Mouse (Mus musculus): ENCODE measurements around the gene Slit3.

The Slit3 gene

GRCm38 (mm10) chr11:35523773-35524172 lies 402.7 kb downstream of the Slit3 start:
- no peak for DNase-seq (ENCODE audit: low spot score in 2 of 2)

DNA sequence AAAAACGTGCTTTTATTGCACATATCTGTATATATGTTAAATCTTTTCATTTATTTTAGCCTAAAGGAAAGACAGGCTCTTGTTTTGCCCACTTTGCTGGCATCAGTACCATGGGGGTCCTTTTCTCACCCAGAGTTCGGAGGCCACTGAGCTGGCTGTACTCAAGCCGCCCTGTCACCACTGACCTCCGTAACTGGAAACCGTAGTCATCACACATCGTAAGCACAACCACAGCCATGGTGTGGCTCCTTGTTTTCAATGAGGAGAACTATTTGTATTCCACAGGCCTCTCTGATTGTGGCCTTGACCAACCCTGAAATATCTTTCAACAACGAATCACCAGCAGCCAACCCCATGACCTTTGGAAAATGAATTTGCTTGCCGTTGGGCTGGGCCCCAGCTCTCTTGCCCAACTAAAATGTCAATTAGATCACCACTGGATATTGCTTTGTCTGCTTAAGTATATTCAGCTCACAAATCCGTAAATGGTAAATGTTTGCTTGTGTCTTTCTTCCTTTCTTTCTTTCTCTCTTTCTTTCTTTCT lies 405.3 kb downstream of the Slit3 start:
- DNase-seq (ENCODE audit: low spot score in 2 of 2), result no peak

GRCm38 (mm10) chr11:35527816-35528462 lies 406.9 kb downstream of the Slit3 start:
- DNase-seq (ENCODE audit: low spot score in 2 of 2), result peak; percentile 26 to 56

DNA sequence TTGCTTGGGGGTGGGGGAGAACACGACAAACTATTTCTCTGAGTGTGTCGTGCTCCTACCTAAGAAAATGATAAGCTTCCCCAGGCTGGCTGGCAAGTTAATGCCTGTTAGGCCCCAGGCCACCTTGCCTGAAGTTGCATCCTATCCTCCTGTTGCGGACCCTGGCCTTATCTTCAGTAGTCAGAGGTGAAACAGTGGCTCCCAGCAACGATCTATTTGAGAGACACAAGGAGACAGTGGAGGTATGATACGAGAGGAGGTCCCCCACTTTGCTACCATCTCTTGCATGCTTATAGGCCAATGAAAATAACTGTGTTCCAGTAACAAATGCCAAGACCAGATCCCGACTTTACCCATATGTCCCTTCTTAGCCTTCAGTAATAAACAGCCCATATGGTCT lies 414.0 kb downstream of the Slit3 start:
- no peak for DNase-seq (ENCODE audit: low spot score in 2 of 2)

DNA sequence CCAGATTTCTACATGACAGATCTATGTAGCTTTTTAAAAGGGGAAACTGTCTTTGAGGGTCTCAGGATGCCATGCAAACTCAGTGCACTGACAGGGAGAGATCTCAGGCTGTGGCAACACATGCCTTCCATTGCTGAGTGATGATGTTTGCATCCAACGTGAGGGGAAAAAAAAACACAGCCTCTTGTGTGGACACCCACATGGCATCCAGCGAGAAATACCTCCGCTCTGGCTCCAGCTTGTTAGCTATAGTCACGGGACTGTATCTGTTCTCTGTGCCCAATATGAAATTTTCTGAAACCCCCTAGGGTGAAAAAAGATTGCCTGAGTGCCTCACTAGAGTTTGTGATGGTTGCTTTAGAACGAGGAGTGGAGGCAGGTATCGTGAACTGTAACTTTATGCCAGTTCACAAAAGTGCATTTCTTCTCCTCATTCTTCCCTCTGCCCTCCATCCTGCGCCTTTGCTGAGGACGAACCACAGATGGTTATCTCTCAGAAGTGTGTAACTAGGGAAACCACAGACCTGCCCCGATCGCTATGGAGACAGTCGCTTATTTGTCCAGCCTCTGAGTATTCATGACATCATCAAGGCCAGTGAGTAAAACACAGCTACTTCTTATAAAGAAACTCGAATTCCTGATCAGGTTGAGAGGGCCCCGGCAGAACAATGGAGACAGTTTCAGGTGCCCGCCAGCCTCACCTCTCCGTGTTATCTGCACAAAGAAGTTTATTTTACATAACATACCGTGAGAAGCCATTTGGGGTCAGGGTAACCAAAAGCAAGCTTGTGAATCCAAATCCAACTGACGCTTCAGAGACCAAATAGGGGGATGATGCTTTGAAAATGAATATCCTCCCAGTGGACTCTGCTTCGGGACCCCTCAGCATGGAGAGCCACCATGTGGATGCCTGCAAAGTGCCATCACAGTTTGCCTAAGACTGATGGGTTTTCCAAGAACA lies 416.4 kb downstream of the Slit3 start:
- DNase-seq (ENCODE audit: low spot score in 2 of 2), result peak in 1 of 2 experiments; percentile 35

- no peak for DNase-seq (ENCODE audit: low spot score in 2 of 2)
These were observed 421.7 kb downstream of the Slit3 start for GRCm38 (mm10) chr11:35542731-35543130.

DNA sequence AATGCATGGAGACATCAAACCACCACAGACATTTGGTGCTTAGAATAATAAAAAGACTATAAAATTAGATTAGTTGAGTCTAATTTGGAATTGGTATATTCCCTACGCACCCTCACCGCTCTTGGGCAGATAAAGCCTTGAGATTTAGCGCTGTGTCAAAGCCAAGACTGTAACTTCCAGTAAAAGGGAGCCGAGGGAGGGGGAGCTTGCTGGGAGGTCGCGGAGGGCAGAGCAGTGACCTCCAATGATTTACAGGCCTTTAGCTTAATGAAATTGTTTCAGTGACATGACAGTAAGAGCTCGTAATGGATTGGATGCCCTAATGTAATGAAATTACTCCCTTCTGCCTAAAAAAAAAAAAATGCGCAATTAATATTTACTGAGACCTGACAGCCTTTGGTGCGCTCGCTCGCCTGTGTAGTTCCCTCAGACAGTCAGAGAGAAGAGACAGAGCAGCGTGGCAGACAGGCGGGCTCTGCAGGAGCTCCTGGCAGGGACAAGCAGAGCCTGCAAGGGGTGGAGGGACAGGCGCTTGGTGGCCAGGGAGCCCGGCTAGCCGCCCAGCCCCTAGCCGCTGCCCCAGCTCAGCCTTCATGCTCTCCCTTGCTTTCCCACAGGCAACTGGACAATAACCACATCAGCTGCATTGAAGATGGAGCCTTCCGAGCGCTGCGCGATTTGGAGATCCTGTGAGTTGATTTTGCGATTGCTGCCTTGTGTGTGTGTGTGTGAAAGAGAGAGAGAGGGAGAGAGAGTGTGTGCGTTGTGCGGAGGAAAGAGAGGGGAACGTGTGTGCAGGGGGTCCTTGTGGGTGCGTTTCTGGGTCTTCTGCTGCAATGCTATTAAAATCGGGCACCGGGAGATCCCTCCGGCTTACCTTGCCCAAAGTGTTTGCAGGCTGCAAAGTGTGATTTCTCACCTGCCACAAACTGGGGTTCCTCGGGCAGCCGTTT lies 423.4 kb downstream of the Slit3 start:
- peak in 1 of 2 experiments; percentile 24 for DNase-seq (ENCODE audit: low spot score in 2 of 2)

GRCm38 (mm10) chr11:35546081-35546822 lies 425.2 kb downstream of the Slit3 start:
- DNase-seq (ENCODE audit: low spot score in 2 of 2), result no peak

- no peak for DNase-seq (ENCODE audit: low spot score in 2 of 2)
These were observed 429.0 kb downstream of the Slit3 start for GRCm38 (mm10) chr11:35550036-35550435.

DNA sequence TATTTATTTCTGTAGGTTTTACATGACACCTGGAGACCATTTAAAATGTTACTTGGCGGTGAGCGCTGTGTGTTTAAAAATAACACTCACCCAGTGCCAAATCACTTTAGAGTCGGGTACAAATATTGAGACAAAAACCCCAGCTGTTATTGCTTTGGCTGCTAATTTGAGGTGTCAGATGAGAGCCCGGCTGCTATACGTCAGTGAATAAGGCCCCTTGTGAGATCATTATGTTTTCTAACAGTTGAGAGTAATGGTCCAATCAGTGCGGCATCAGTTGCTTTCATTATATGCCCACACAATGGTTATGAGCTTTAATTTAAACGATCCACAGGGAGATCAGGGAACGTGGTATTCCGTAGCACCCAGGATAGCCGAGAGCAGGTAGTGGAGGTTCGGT lies 435.2 kb downstream of the Slit3 start:
- DNase-seq (ENCODE audit: low spot score in 2 of 2), result no peak

- DNase-seq (ENCODE audit: low spot score in 2 of 2), result no peak
These were observed 436.5 kb downstream of the Slit3 start for GRCm38 (mm10) chr11:35557476-35557875.

DNA sequence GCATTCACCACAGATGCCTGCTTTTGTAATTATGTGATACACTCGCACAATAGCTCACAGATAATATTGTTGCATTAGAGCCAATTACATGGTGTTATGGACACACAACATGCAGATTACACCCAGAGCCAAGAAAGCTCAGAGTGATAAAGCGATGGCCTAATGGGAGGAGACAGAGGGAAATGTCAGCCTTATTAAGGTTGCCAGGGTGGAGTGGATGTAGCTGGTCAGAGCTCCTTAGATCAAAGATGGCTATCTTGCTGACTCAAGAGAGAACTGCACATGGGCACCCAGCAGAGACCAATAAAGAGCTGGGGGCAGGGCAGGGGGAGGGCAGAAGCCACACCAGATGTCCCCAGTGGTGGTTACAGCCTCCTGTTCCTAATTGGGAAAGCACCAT lies 437.3 kb downstream of the Slit3 start:
- DNase-seq (ENCODE audit: low spot score in 2 of 2), result no peak

DNA sequence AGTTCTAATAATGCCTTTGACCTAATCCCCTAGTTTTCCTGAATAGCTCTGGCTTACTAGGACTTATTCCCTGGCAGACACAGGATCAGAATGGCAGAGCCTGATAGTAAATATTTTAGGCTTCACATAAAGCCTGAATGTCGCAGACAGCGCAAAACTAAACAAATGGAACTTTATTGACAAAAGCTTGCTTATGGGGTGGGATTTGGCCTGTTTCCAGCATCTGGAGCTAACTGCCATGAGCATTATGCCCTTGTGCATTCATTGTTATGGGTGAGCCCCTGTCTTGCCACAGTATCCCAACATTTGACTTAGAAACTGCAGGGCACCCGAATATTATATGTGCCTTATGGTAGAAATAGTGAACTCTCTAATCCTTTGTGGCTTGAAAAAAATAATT lies 438.4 kb downstream of the Slit3 start:
- DNase-seq (ENCODE audit: low spot score in 2 of 2), result no peak

GRCm38 (mm10) chr11:35561760-35562159 lies 440.7 kb downstream of the Slit3 start:
- no peak for DNase-seq (ENCODE audit: low spot score in 2 of 2)

DNA sequence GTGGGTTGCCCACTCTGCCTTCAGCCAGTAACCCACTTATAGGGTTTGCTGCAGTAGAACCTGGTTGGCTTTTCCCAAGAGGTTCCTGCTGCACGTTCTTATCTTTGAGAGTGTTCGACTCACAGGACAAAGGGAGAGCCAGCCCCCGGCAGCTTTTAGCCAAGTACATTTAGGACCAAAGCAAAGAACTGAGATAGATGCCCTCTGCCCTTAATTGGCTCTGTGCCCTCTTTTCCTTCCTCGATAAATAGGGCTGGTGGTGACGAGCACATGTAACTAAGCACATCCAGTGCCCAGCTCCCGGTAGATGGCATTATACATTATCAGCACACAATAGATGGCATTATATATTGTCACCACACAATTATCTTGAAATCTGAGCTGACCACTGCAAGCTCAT lies 444.3 kb downstream of the Slit3 start:
- no peak for DNase-seq (ENCODE audit: low spot score in 2 of 2)

- no peak for DNase-seq (ENCODE audit: low spot score in 2 of 2)
These were observed 445.7 kb downstream of the Slit3 start for GRCm38 (mm10) chr11:35566686-35567085.

DNA sequence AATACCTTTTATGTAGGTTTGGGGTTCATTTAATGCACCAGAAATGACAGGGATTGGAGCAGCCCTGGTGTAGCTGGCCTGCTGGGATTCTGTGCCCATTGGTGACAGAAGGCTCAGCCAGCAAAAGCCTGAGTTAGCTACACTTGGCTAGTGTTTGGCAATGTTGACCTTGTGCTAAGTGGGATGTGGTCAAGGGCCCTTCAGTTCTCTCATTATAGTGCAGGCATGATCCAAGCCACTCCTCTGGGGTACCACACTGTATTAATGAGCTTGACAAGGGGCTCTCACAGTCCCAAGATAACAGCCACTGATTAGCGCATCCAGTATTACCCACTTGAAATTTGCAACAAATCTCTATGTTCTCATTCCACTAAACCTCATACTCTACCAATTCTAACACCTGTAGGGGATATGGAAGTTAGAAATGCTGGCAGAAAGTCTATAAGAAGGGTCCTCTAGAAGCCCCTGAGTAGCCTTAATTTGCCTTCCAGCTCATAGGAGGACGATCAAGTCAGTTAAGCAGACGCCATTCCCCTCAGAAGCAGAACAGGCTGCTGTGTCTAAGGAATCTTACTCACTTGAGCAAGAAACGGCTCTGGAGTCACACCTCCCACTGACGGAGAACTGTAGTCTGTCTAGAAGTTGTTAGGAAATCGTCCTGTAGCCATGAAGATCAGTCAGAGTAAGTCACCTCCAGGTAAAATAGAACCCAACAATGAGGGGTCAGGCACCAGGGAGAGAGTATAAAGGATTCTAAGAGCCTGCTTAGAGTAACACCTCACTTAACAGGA lies 448.3 kb downstream of the Slit3 start:
- no peak for DNase-seq (ENCODE audit: low spot score in 2 of 2)

GRCm38 (mm10) chr11:35569957-35570356 lies 448.9 kb downstream of the Slit3 start:
- no peak for DNase-seq (ENCODE audit: low spot score in 2 of 2)

- no peak for DNase-seq (ENCODE audit: low spot score in 2 of 2)
These were observed 450.9 kb downstream of the Slit3 start for GRCm38 (mm10) chr11:35571910-35572309.

DNA sequence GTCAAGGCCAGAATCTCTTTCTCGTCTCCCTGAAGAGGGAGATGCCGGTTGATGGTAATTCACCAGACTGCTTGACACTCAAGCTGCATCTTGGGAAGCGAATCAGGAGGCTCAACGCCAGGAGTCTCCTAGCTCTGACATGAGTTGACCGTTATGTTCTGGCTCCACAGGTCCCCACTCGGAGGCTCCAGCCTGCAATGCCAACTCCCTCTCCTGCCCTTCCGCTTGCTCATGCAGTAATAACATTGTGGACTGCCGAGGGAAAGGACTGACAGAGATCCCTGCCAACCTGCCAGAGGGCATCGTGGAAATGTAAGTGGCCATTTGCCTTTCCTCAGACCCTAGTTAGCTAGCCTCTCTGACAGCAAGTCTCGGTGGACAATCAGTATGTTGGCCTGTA lies 457.8 kb downstream of the Slit3 start:
- no peak for DNase-seq (ENCODE audit: low spot score in 2 of 2)
